In genomic region chr1:151779306-151779705, GRCm38 (mm10) we compare ENCODE assay signal across 24 mouse cellular contexts. TPM values are rescaled to one million over a fixed set of nuclear protein-coding genes. Genes with fewer than 3 reads are reported as not detected.
DNase-seq lines count a peak whose midpoint lies in the region; ATAC-seq lines count a peak whose summit lies in the region.
"Had no signal": no experiment of that assay in that cellular context is flagged by ENCODE, and none has a peak within 500 bp of the region (broad histone marks: within the 10 kb centered on the region; RNA-seq: fewer than 3 reads in every experiment).

No protein-coding gene starts in this region.

- peaks cover 22% of the 10 kb centered on the region; the same call in 1 of the 2 replicates for H3K36me3 ChIP-seq in liver, embryonic 11.5 days (ENCODE audit: control insufficient read depth, insufficient read depth, low read length)
- H3K36me3 ChIP-seq in liver, embryonic 15.5 days (replicated peaks): peaks cover 50% of the 10 kb centered on the region
- H3K36me3 ChIP-seq in forebrain, embryonic 11.5 days (ENCODE audit: control insufficient read depth, insufficient read depth, low read length): no peaks in the 10 kb centered on the region; the same call in 1 of the 2 replicates

- no peaks in the 10 kb centered on the region for H3K4me1 ChIP-seq in liver, embryonic 11.5 days (replicated peaks; ENCODE audit: control insufficient read depth, insufficient read depth, low read length)
- peaks cover 3% of the 10 kb centered on the region; the same call in 1 of the 2 replicates for H3K4me1 ChIP-seq in liver, embryonic 15.5 days (replicated peaks)
- H3K4me1 ChIP-seq in forebrain, embryonic 11.5 days (replicated peaks; ENCODE audit: control insufficient read depth, insufficient read depth, low read length): no peaks in the 10 kb centered on the region
- H3K4me1 ChIP-seq: embryonic facial prominence, embryonic 12.5 days; embryonic facial prominence, embryonic 15.5 days; forebrain, embryonic 13.5 days; hindbrain, embryonic 12.5 days; hindbrain, embryonic 15.5 days had no signal

- H3K4me3 ChIP-seq in liver, embryonic 11.5 days (ENCODE audit: low read depth, low read length): no peak overlapping the region
- no peak overlapping the region for H3K4me3 ChIP-seq in liver, embryonic 15.5 days (replicated peaks)
- H3K4me3 ChIP-seq in forebrain, embryonic 11.5 days (ENCODE audit: low read depth, low read length): no peak overlapping the region
- H3K4me3 ChIP-seq: embryonic facial prominence, embryonic 12.5 days; embryonic facial prominence, embryonic 15.5 days; erythroblast, embryonic 14.5 days; forebrain, embryonic 13.5 days; hindbrain, embryonic 12.5 days; hindbrain, embryonic 15.5 days had no signal

- 60% methylated on average over 2 of the region's 2 CpGs for whole genome bisulfite sequencing in liver, embryonic 11.5 days
- WGBS in liver, embryonic 15.5 days (ENCODE audit: insufficient replicate concordance): 22% methylated on average over 2 of the region's 2 CpGs
- WGBS in forebrain, embryonic 11.5 days: 90% methylated on average over 2 of the region's 2 CpGs

- no peaks in the 10 kb centered on the region for H3K9me3 ChIP-seq in liver, embryonic 11.5 days (ENCODE audit: control insufficient read depth, low read length)
- no peaks in the 10 kb centered on the region for H3K9me3 ChIP-seq in liver, embryonic 15.5 days (replicated peaks)
- no peaks in the 10 kb centered on the region for H3K9me3 ChIP-seq in forebrain, embryonic 11.5 days (ENCODE audit: control insufficient read depth, low read length)
- H3K9me3 ChIP-seq: embryonic facial prominence, embryonic 12.5 days; embryonic facial prominence, embryonic 15.5 days; forebrain, embryonic 13.5 days; hindbrain, embryonic 12.5 days; hindbrain, embryonic 15.5 days had no signal

- no peaks in the 10 kb centered on the region for H3K27me3 ChIP-seq in liver, embryonic 11.5 days (replicated peaks; ENCODE audit: control insufficient read depth, insufficient read depth, low read length)
- H3K27me3 ChIP-seq in liver, embryonic 15.5 days: no peaks in the 10 kb centered on the region
- no peaks in the 10 kb centered on the region for H3K27me3 ChIP-seq in forebrain, embryonic 11.5 days (ENCODE audit: control insufficient read depth, insufficient read depth, low read length)
- H3K27me3 ChIP-seq: embryonic facial prominence, embryonic 12.5 days; embryonic facial prominence, embryonic 15.5 days; forebrain, embryonic 13.5 days; hindbrain, embryonic 12.5 days; hindbrain, embryonic 15.5 days; Patski had no signal

- DNase-seq in liver, embryonic 11.5 days (ENCODE audit: low spot score): no peak
- DNase-seq in liver: no peak
- peak; percentile 41 for DNase-seq in c-Kit-positive CD71-positive TER-119-positive erythroid progenitor cells, embryonic 14.5 days (ENCODE audit: low spot score)
- DNase-seq in adrenal gland, postnatal 25 days: no peak
- DNase-seq in forebrain, embryonic 11.5 days (ENCODE audit: low spot score): no peak
- no peak for DNase-seq in thymus, postnatal 36 days
- DNase-seq: adrenal gland, adult 2 months; adrenal gland, postnatal 14 days; cerebellum, adult 11 months; cerebellum, adult 2 months; cerebellum, adult 9-11 months; cerebellum, postnatal 25 days; gastrocnemius, postnatal 14 days had no signal

- H3K4me2 ChIP-seq in liver, embryonic 11.5 days: no peak overlapping the region
- no peak overlapping the region for H3K4me2 ChIP-seq in liver, embryonic 15.5 days
- H3K4me2 ChIP-seq in forebrain, embryonic 11.5 days (ENCODE audit: low read depth, low read length, severe bottlenecking): no peak overlapping the region
- H3K4me2 ChIP-seq: embryonic facial prominence, embryonic 12.5 days; embryonic facial prominence, embryonic 15.5 days; forebrain, embryonic 13.5 days; heart, embryonic 11.5 days; hindbrain, embryonic 12.5 days; hindbrain, embryonic 15.5 days had no signal

- H3K9ac ChIP-seq in liver, embryonic 11.5 days (ENCODE audit: low read depth, low read length): no peak overlapping the region
- H3K9ac ChIP-seq in liver, embryonic 15.5 days: no peak overlapping the region
- H3K9ac ChIP-seq in forebrain, embryonic 11.5 days (ENCODE audit: low read length): no peak overlapping the region
- H3K9ac ChIP-seq: embryonic facial prominence, embryonic 12.5 days; embryonic facial prominence, embryonic 15.5 days; forebrain, embryonic 13.5 days; hindbrain, embryonic 12.5 days; hindbrain, embryonic 15.5 days had no signal

- no peak overlapping the region for H3K27ac ChIP-seq in liver, embryonic 11.5 days (ENCODE audit: low read depth, low read length)
- no peak overlapping the region for H3K27ac ChIP-seq in liver, embryonic 15.5 days (replicated peaks)
- H3K27ac ChIP-seq in forebrain, embryonic 11.5 days (ENCODE audit: low read depth, low read length): no peak overlapping the region
- H3K27ac ChIP-seq: embryonic facial prominence, embryonic 12.5 days; embryonic facial prominence, embryonic 15.5 days; forebrain, embryonic 13.5 days; hindbrain, embryonic 12.5 days; hindbrain, embryonic 15.5 days had no signal

- ATAC-seq in liver, embryonic 11.5 days (replicated peaks; ENCODE audit: low FRiP score): peak; percentile 88
- ATAC-seq in liver, embryonic 15.5 days (ENCODE audit: insufficient read depth): peak; percentile 72; the same call in 1 of the 2 replicates
- ATAC-seq in megakaryocyte-erythroid progenitor cell, adult 5-6 weeks (replicated peaks; ENCODE audit: low FRiP score, low TSS enrichment, poor library complexity, severe bottlenecking): peak; percentile 60; the same call in 1 of the 2 replicates
- no peak for ATAC-seq in forebrain, embryonic 11.5 days (replicated peaks; ENCODE audit: low FRiP score)
- ATAC-seq: forebrain, embryonic 13.5 days; forebrain, embryonic 16.5 days; Patski had no signal

RNA-seq across cellular contexts. Expression of gene Edem3, which starts 24.1 kb away (rescaled TPM):
- polyA plus RNA-seq in liver, embryonic 11.5 days (2014; fragmentation: Nextera tagmentation; extraction: Ambion mirVana): 17.5 and 18.6 TPM in 2 replicates
- 5.5 and 5.6 TPM in 2 replicates for polyA plus RNA-seq in liver, embryonic 15.5 days (2015; fragmentation: Nextera tagmentation; extraction: Ambion mirVana)
- 13.8 and 21.7 TPM in 2 replicates for total RNA-seq in megakaryocyte-erythroid progenitor cell, adult 5-6 weeks (2014; fragmentation: Nextera tagmentation)
- 35.2 and 38.2 TPM in 2 replicates for total RNA-seq in megakaryocyte-erythroid progenitor cell, adult 5-6 weeks (2017)
- 129 and 132 TPM in 2 replicates for total RNA-seq in adrenal gland, postnatal 25 days (2021)
- 22.9 and 23.0 TPM in 2 replicates for polyA plus RNA-seq in forebrain, embryonic 11.5 days (2014; fragmentation: Nextera tagmentation; extraction: Ambion mirVana)
